ENCODE assay signal across 19 mouse cellular contexts in genomic region chr2:147980408-147980807, GRCm38 (mm10).
DNase-seq lines count a peak whose midpoint lies in the region; ATAC-seq and TF ChIP-seq lines count a peak whose summit lies in the region.
"Had no signal": no experiment of that assay in that cellular context is flagged by ENCODE, and none has a peak within 500 bp of the region (broad histone marks: within the 10 kb centered on the region; RNA-seq: fewer than 3 reads in every experiment).

No protein-coding gene starts in this region.

- 84% methylated on average over 1 of the region's 1 CpGs for WGBS in liver, embryonic 11.5 days
- 54% methylated on average over 1 of the region's 1 CpGs for WGBS in liver, embryonic 12.5 days (ENCODE audit: insufficient replicate concordance)
- 31% methylated on average over 1 of the region's 1 CpGs for WGBS in liver, embryonic 14.5 days (ENCODE audit: insufficient replicate concordance)
- WGBS in liver, embryonic 16.5 days (ENCODE audit: insufficient replicate concordance): 39% methylated on average over 1 of the region's 1 CpGs
- 85% methylated on average over 1 of the region's 1 CpGs for WGBS in kidney, adult 2 months

- H3K4me3 ChIP-seq in liver, embryonic 11.5 days (ENCODE audit: low read depth, low read length): no peak overlapping the region
- H3K4me3 ChIP-seq in liver, embryonic 12.5 days: no peak overlapping the region
- H3K4me3 ChIP-seq in liver, embryonic 14.5 days (ENCODE audit: insufficient read depth in 1 of 2, low read depth in 2 of 2, low read length in 2 of 2): no peak overlapping the region
- no peak overlapping the region for H3K4me3 ChIP-seq in liver, embryonic 16.5 days (ENCODE audit: low read depth, low read length)
- H3K4me3 ChIP-seq in kidney, adult 2 months (ENCODE audit: insufficient read depth, low read depth, low read length): no peak overlapping the region
- H3K4me3 ChIP-seq: embryonic facial prominence, embryonic 10.5 days; embryonic facial prominence, embryonic 12.5 days; erythroblast, embryonic 14.5 days; forebrain, embryonic 10.5 days; forebrain, embryonic 12.5 days had no signal

- H3K27me3 ChIP-seq in liver, embryonic 11.5 days (replicated peaks; ENCODE audit: control insufficient read depth, insufficient read depth, low read length): no peaks in the 10 kb centered on the region
- no peaks in the 10 kb centered on the region for H3K27me3 ChIP-seq in liver, embryonic 12.5 days (replicated peaks)
- H3K27me3 ChIP-seq in liver, embryonic 14.5 days (ENCODE audit: control insufficient read depth, insufficient read depth, low read length): no peaks in the 10 kb centered on the region
- H3K27me3 ChIP-seq in liver, embryonic 16.5 days (ENCODE audit: control insufficient read depth, insufficient read depth, low read depth, low read length): no peaks in the 10 kb centered on the region
- H3K27me3 ChIP-seq in kidney, adult 2 months (replicated peaks; ENCODE audit: control insufficient read depth, insufficient read depth, low read length): no peaks in the 10 kb centered on the region
- H3K27me3 ChIP-seq: embryonic facial prominence, embryonic 12.5 days had no signal

- no peak for DNase-seq in liver, embryonic 11.5 days (ENCODE audit: low spot score)
- DNase-seq in liver, embryonic 14.5 days (ENCODE audit: low read depth in 3 of 3, low spot score in 3 of 3): no peak
- no peak for DNase-seq in kidney, adult 2 months
- DNase-seq in adipocyte (ENCODE audit: low spot score): no peak
- DNase-seq in cerebellum, adult 18-20 months: no peak
- DNase-seq: adrenal gland, postnatal 14 days; cerebellum, adult 11-12 months; cerebellum, adult 8-10 months; cerebellum, adult 9-11 months had no signal

- TF ChIP-seq EP300 in liver, embryonic 14.5 days (IDR thresholded peaks at IDR 0.05; ENCODE audit: low read depth): no peak

- H3K4me1 ChIP-seq in liver, embryonic 11.5 days (replicated peaks; ENCODE audit: control insufficient read depth, insufficient read depth, low read length): peaks cover 2% of the 10 kb centered on the region; the same call in 1 of the 2 replicates
- H3K4me1 ChIP-seq in liver, embryonic 12.5 days: peaks cover 9% of the 10 kb centered on the region; the same call in 1 of the 2 replicates
- H3K4me1 ChIP-seq in liver, embryonic 14.5 days (replicated peaks; ENCODE audit: control insufficient read depth in 2 of 2, insufficient read depth in 2 of 2, low read length in 1 of 2): peaks cover 0 to 5% of the 10 kb centered on the region in 2 experiments; a peak in 2 of 4 replicates
- H3K4me1 ChIP-seq in liver, embryonic 16.5 days (ENCODE audit: control insufficient read depth, low read depth, low read length): no peaks in the 10 kb centered on the region; the same call in 1 of the 2 replicates
- H3K4me1 ChIP-seq in kidney, adult 2 months (ENCODE audit: control insufficient read depth, insufficient read depth, low read length): no peaks in the 10 kb centered on the region
- H3K4me1 ChIP-seq: embryonic facial prominence, embryonic 10.5 days; embryonic facial prominence, embryonic 12.5 days had no signal

- no peaks in the 10 kb centered on the region for H3K36me3 ChIP-seq in liver, embryonic 11.5 days (ENCODE audit: control insufficient read depth, insufficient read depth, low read length)
- no peaks in the 10 kb centered on the region for H3K36me3 ChIP-seq in liver, embryonic 12.5 days
- H3K36me3 ChIP-seq in liver, embryonic 14.5 days (replicated peaks; ENCODE audit: control insufficient read depth, insufficient read depth, low read depth): no peaks in the 10 kb centered on the region
- H3K36me3 ChIP-seq in liver, embryonic 16.5 days (ENCODE audit: control insufficient read depth, insufficient read depth): no peaks in the 10 kb centered on the region
- no peaks in the 10 kb centered on the region for H3K36me3 ChIP-seq in kidney, adult 2 months (ENCODE audit: control insufficient read depth, insufficient read depth, low read length)
- H3K36me3 ChIP-seq: embryonic facial prominence, embryonic 10.5 days; embryonic facial prominence, embryonic 12.5 days; forebrain, embryonic 10.5 days; forebrain, embryonic 12.5 days had no signal

- TF ChIP-seq CTCF in liver, embryonic 14.5 days (IDR thresholded peaks at IDR 0.05; ENCODE audit: low read depth): no peak
- TF ChIP-seq CTCF in kidney, adult 2 months (conservative IDR thresholded peaks at IDR 0.05; ENCODE audit: insufficient read depth, insufficient read length, low read depth, low read length): no peak

- no peak for TF ChIP-seq POLR2A in kidney, adult 2 months (IDR thresholded peaks at IDR 0.05; ENCODE audit: low read depth, low read length)

- H3K9ac ChIP-seq in liver, embryonic 11.5 days (ENCODE audit: low read depth, low read length): no peak overlapping the region
- H3K9ac ChIP-seq in liver, embryonic 12.5 days: no peak overlapping the region
- H3K9ac ChIP-seq in liver, embryonic 14.5 days (replicated peaks): no peak overlapping the region
- H3K9ac ChIP-seq in liver, embryonic 16.5 days (ENCODE audit: low read depth, low read length): no peak overlapping the region
- H3K9ac ChIP-seq: embryonic facial prominence, embryonic 12.5 days; forebrain, embryonic 12.5 days had no signal

- no peak for ATAC-seq in liver, embryonic 11.5 days (replicated peaks; ENCODE audit: low FRiP score)
- ATAC-seq in liver, embryonic 12.5 days: peak; percentile 25; the same call in 1 of the 2 replicates
- peak; percentile 26; the same call in 1 of the 2 replicates for ATAC-seq in liver, embryonic 14.5 days (ENCODE audit: insufficient read depth)
- ATAC-seq in liver, embryonic 16.5 days (ENCODE audit: low read depth): peak; percentile 70
- no peak for ATAC-seq in granulocyte monocyte progenitor cell, adult 5-6 weeks (replicated peaks; ENCODE audit: poor library complexity, severe bottlenecking)
- ATAC-seq: forebrain, embryonic 14.5 days; forebrain, embryonic 16.5 days had no signal

- H3K27ac ChIP-seq in liver, embryonic 11.5 days (ENCODE audit: low read depth, low read length): 0 out of 2 replicates have a peak overlapping the region, but pooled peaks have one; percentile 19
- H3K27ac ChIP-seq in liver, embryonic 12.5 days: no peak overlapping the region
- H3K27ac ChIP-seq in liver, embryonic 14.5 days: no peak overlapping the region
- H3K27ac ChIP-seq in liver, embryonic 16.5 days (ENCODE audit: low read length): peak overlapping the region; percentile 16
- no peak overlapping the region for H3K27ac ChIP-seq in kidney, adult 2 months (ENCODE audit: insufficient read depth, low read depth, low read length)
- H3K27ac ChIP-seq: embryonic facial prominence, embryonic 10.5 days; embryonic facial prominence, embryonic 12.5 days; forebrain, embryonic 10.5 days; forebrain, embryonic 12.5 days had no signal

- H3K4me2 ChIP-seq in liver, embryonic 11.5 days: no peak overlapping the region
- no peak overlapping the region for H3K4me2 ChIP-seq in liver, embryonic 12.5 days
- no peak overlapping the region for H3K4me2 ChIP-seq in liver, embryonic 14.5 days (ENCODE audit: low read depth)
- no peak overlapping the region for H3K4me2 ChIP-seq in liver, embryonic 16.5 days (ENCODE audit: low read depth, low read length)
- H3K4me2 ChIP-seq: embryonic facial prominence, embryonic 12.5 days; forebrain, embryonic 12.5 days had no signal

- no peaks in the 10 kb centered on the region for H3K9me3 ChIP-seq in liver, embryonic 11.5 days (ENCODE audit: control insufficient read depth, low read length)
- no peaks in the 10 kb centered on the region for H3K9me3 ChIP-seq in liver, embryonic 12.5 days (replicated peaks)
- no peaks in the 10 kb centered on the region for H3K9me3 ChIP-seq in liver, embryonic 14.5 days (ENCODE audit: control insufficient read depth, low read length)
- no peaks in the 10 kb centered on the region for H3K9me3 ChIP-seq in liver, embryonic 16.5 days (replicated peaks; ENCODE audit: control insufficient read depth, low read length)
- H3K9me3 ChIP-seq: embryonic facial prominence, embryonic 10.5 days; embryonic facial prominence, embryonic 12.5 days; forebrain, embryonic 10.5 days; forebrain, embryonic 12.5 days had no signal

Comparison
In these comparisons a context has a peak if more than half of its experiments do, and no peak if none do; other contexts are left out.
1. ATAC-seq: peak in liver, embryonic 12.5 days (single experiment), liver, embryonic 14.5 days (single experiment) and liver, embryonic 16.5 days (single experiment); none in liver, embryonic 11.5 days (single experiment) and granulocyte monocyte progenitor cell, adult 5-6 weeks (single experiment).
2. H3K27ac ChIP-seq: peak in liver, embryonic 11.5 days (single experiment) and liver, embryonic 16.5 days (single experiment); none in liver, embryonic 12.5 days (single experiment), liver, embryonic 14.5 days (single experiment) and kidney, adult 2 months (single experiment).